Mouse (Mus musculus): ENCODE data around the gene Glrp1. TPM values are rescaled to one million over a fixed set of nuclear protein-coding genes. Genes with fewer than 3 reads are reported as not detected.
A peak's percentile ranks its signal among the peaks of the same experiment; 100 is the strongest.

The Glrp1 gene
- total RNA-seq, 2 experiments from 2014 or later, result not detected

GRCm38 (mm10) chr1:88497407-88497806 is 12.5 kb downstream of the Glrp1 start:
- intact Hi-C loops (cut with DNase I), result no loop called here
- no peak for DNase-seq

DNA sequence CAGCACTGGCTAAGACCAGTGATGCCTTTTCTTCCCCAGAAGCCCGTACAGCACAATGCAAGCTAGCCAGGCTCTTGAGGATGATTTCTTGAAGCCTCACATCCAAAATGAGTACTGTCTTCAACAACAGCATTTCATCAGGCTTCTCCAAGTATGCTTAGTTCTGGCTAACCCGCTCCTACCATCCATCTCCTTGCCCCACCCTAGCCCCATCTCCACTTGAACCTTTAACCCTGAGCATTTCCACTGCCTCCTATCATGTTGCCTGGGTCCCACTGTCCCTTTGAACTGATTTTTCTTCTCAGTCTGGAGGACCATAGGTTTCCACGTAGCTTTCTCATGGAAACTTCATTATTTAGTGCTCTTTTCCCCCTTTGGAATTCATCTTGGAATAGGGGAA is 17.5 kb downstream of the Glrp1 start:
- no peak for DNase-seq
- intact Hi-C loops (cut with DNase I), result no loop called here

DNA sequence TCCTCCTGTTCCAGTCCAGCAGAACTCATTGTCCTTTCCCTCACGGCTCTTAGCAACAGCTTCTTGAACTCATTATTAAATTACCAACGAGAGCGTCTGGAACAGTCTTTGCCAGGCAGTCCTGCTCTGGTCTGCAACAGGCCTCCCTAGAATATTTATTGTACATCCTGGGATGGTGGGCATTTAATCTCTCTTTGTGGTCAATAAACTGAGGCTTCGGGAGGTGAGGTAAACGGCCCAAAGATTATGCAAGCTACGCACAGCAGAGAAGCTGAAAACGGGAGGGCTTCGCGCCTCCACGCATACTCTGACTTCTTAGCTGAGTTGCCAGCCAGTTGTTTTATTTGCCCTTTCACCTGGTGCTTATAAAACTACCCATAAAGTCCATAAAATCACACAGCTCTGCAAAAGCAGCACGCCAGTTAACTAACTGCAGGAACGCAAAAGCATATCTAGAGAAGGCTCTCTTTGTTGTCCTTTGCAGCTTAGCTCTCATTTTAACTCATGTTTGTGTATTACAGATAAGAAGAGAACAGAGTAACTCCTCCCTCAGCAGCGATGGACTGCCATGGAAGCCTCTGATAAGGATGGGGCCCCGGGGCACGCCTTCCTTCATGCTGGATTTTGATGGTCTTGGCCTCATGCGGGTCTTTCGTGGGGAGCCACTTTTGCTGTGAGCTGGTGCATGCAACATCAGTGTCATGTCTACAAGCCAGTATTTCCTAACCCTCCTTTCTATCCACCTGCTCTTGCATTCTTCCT is 18.1 kb downstream of the Glrp1 start:
- intact Hi-C loops (cut with DNase I), result no loop called here

GRCm38 (mm10) chr1:88490164-88490563 is 19.7 kb downstream of the Glrp1 start:
- intact Hi-C loops (cut with DNase I), result no loop called here
- DNase-seq, result no peak

More for the DNA sequence above, 18.1 kb downstream of the Glrp1 start:
- no peak for DNase-seq

- DNase-seq, result no peak
- intact Hi-C loops (cut with DNase I), result no loop called here
Measured at GRCm38 (mm10) chr1:88488957-88489356, 20.9 kb downstream of the Glrp1 start.

DNA sequence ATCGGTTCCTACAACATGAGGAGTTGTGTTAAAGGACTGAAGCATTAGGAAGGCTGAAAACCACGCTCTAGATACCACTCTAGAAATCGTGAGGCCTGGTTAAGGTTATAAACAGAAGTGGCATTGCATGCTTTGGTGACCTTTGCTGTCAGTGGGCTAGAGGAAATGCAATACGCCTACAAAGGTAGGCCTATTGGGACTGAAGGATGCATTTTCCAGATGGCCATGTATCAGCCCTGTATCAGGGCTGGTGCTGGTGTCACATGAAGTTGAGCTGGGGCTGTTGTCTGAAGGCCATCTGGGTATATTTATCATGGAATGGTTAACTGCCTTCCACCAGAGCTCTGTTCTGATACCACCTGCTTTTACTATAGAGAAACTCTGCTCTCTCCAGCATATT is 23.5 kb downstream of the Glrp1 start:
- intact Hi-C loops (cut with DNase I), result no loop called here
- no peak for DNase-seq

GRCm38 (mm10) chr1:88484059-88484458 is 25.8 kb downstream of the Glrp1 start:
- intact Hi-C loops (cut with DNase I), result no loop called here
- DNase-seq, result no peak

DNA sequence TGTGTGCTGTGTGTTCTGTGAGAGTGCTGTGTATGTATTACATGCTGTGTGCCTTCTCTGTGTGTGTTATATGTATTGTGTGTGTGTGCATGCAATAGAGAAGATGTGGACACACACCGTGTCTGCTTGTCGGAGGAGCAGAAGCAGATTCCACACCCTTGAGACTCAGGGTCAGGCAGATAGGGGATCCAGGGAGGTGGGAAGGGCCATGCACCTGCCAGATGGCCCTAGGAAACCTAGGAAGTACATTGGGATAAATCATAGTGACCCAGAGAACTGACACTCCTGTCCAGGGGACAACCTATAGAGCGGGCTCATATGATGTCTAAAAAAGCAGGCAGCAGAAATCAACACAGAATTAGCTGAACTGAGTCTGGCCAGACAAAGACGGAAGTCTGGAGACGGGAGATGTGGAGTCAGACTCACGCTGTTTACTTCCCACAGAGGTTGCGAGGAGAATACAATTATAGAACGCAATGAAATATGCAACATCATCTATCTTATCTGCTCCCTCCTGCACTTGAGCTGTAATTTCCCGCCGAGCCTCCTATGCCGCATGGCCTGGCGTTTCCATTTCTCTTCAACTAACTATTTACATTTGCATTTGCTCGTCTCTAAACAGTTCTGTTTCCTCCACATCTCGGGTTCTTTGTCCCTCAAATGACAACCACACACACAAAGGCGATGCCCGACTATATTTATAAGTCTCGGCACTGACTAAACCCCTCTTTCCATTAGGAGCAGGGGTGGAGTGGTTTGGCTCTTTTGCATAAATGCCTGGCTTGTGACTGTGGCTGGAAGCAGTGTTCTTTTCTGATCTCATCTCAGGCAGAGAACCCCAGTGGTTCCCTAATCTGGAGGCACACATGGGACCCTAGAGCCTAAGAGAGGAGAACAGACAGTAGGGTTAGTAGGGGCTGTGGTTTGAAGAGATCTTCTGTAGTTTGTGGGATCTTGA is 27.4 kb downstream of the Glrp1 start:
- no peak for DNase-seq
- intact Hi-C loops (cut with DNase I), result no loop called here

DNA sequence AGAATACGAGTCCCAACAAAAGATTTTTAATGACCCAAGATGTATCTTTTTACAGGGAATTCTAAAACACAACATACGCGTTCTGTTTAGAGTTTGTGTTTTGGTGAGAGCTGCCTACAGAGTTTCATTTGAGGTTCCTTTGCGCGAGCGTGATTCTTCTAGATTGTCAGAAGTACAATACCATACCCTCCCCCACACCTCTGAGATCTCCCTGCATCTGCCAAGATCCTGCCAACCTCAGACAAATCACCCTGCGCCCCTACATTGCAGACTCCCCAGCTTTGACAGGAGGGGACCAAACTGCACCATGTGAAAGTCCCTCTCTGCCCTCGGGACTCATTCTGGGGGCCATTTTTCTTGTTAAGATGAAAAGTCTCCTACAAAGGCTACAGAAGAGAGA is 29.3 kb downstream of the Glrp1 start:
- intact Hi-C loops (cut with DNase I), result no loop called here
- DNase-seq, result no peak

- intact Hi-C loops (cut with DNase I), result no loop called here
- peak; percentile 29 for DNase-seq
Measured at GRCm38 (mm10) chr1:88478205-88478604, 31.7 kb downstream of the Glrp1 start.

DNA sequence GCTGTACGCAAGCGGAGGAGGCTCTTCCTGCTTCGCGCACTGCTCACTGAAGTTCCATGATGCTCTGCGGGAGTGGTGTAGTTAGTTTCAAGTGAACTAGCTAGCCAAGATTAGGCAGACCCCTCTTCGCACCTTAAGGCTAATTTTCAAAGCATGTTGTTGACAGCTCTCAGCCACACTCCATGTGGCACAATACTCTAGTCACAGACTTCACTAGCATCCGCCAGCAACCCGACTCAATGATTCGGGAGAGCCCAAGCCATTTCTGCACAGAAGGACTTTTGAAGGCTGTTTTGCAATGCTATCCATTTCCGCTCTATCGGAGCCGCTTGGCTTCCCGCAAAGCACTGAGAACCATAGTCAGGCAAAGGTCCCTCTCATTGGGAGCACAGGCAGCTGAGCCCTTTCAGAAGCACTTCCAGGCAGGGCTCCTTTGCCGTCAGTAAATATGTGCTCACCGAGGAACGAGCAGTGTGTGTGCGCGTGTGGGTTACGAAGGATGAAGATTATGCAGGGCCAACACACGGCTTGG is 33.2 kb downstream of the Glrp1 start:
- no peak for DNase-seq
- intact Hi-C loops (cut with DNase I), result no loop called here

- intact Hi-C loops (cut with DNase I), result no loop called here
- no peak for DNase-seq
Measured at GRCm38 (mm10) chr1:88475502-88475953, 34.3 kb downstream of the Glrp1 start.

GRCm38 (mm10) chr1:88474598-88474997 is 35.3 kb downstream of the Glrp1 start:
- no peak for DNase-seq
- intact Hi-C loops (cut with DNase I), result no loop called here

GRCm38 (mm10) chr1:88473899-88474298 is 36.0 kb downstream of the Glrp1 start:
- DNase-seq, result no peak
- intact Hi-C loops (cut with DNase I), result no loop called here

DNA sequence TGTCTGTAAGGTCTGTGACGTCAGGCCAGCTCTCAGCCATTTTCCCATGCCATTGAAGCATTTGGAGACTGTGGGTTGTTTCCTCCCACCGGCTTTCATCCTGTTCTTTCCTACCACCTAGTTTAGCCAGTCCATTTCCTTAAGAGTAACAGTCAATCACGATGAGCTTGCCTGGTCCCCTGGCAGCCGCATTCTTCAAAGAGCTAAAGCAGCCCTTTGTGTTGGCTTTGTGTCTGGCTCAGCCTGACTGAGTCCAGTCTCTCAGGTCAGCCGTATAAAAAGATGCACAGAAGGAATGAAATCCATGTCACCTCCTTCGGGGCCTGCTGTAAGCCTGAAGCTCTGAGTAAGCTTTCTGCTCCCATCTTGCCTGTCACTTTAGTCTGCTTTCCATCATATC is 37.6 kb downstream of the Glrp1 start:
- DNase-seq, result no peak
- intact Hi-C loops (cut with DNase I), result no loop called here

DNA sequence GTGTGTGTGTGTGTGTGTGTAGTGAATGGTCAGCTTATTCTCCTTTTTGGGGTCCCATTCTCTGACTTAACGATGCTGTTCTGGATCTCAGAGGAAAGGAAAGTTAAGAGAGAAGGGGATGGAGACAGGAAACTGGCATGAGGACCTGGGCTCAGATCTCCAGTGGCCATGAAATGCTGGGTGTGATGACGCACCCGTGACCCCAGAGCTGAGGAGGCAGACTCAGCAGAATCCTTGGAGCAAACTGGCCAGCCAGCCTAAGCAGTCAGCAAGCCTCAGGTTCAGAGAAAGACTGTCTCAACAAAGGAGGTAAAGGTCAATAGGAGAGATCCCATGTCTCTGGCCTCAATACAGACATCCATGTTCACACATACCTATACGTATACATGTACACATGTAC is 40.1 kb downstream of the Glrp1 start:
- no peak for DNase-seq
- intact Hi-C loops (cut with DNase I), result loop anchor here (5.0 kb wide), 1 partner anchor 233 kb away; the partner anchor contains the start of gene Arl4c

DNA sequence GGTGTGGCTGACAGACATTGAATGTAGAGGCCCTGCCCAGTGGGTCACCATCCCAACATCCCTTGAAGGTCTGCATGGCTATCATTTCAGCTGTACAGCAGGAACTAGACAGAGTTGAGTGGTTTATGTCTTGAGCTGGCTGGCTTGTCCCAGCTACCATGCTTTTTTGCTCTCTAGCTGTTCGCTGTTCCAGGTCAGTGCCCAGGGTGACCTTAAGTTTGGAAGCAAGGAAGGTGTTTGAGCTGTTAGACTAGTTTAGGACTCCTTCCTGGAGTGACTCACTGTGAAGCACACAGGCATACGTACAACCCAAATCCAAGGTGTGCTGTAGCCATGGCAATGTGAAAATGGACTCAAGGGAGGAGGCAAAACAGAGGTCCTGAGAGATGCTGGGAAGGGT is 41.5 kb downstream of the Glrp1 start:
- no peak for DNase-seq
- intact Hi-C loops (cut with DNase I), result loop anchor here (5.0 kb wide), 1 partner anchor 234 kb away; the partner anchor contains the start of gene Arl4c

DNA sequence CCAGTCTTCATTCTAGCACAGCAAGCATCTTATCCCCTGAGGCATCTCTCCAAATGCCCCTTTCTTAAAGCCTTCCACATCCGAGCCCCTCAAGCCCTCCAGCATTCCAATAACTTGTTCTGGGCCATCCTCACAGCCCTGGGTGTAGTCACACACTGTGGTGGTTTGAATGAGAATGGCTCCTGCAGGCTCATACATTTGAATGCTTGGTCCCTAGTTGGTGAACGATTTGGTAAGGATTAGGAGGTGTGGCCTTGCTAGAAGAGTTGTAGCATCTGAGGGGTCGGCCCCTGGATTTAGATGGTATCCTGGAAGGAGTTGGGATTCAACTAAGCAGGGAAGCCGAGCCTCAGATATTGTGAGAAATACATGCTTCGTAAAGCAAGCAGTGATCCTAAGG is 42.0 kb downstream of the Glrp1 start:
- intact Hi-C loops (cut with DNase I), result loop anchor here (5.0 kb wide), 1 partner anchor 234 kb away; the partner anchor contains the start of gene Arl4c
- no peak for DNase-seq

GRCm38 (mm10) chr1:88466325-88467064 is 43.4 kb downstream of the Glrp1 start:
- intact Hi-C loops (cut with DNase I), result loop anchor here (5.0 kb wide), 1 partner anchor 236 kb away; the partner anchor contains the start of gene Arl4c

GRCm38 (mm10) chr1:88465722-88466121 is 44.1 kb downstream of the Glrp1 start:
- DNase-seq, result peak; percentile 17
- intact Hi-C loops (cut with DNase I), result loop anchor here (5.0 kb wide), 1 partner anchor 237 kb away; the partner anchor contains the start of gene Arl4c

More at GRCm38 (mm10) chr1:88466325-88467064, 43.4 kb downstream of the Glrp1 start:
- DNase-seq, result no peak
